Mouse (Mus musculus) liver, embryonic 11.5 days (tissue): ENCODE results near the gene Cela2a. TPM values are rescaled to one million over a fixed set of nuclear protein-coding genes. Genes with fewer than 3 reads are reported as not detected.

Experiments
- ATAC-seq: fragments of 200-750 bp; cut with Nextera tagmentation; replicated peaks from 2 replicates; pipeline ENCODE4 v1.8.0; 2017; ENCODE audit warnings: moderate number of reproducible peaks, mild to moderate bottlenecking, moderate TSS enrichment, moderate library complexity; ENCODE audit not compliant: low FRiP score
- DNase-seq: peaks from one replicate; pipeline ENCODE4 v3.0.0-alpha.2; 2017; ENCODE audit warnings: low spot score
- H3K27ac ChIP-seq: fragments of 300-500 bp; sonication (generic); 2 replicates; pipeline ENCODE4 v1.5.1; 2014; ENCODE audit warnings: mild to moderate bottlenecking, low read depth, low read length, control low read depth
- H3K27me3 ChIP-seq: fragments of 300-500 bp; sonication (generic); replicated peaks from 2 replicates; pipeline ENCODE4 v1.6.1; 2014; ENCODE audit warnings: low read length, mixed read lengths; ENCODE audit not compliant: control insufficient read depth, insufficient read depth
- H3K36me3 ChIP-seq: fragments of 300-500 bp; sonication (generic); 2 replicates; pipeline ENCODE4 v1.6.1; 2014; ENCODE audit warnings: mild to moderate bottlenecking, low read length, moderate library complexity, mixed read lengths; ENCODE audit not compliant: control insufficient read depth, insufficient read depth
- H3K4me1 ChIP-seq: fragments of 300-500 bp; sonication (generic); replicated peaks from 2 replicates; pipeline ENCODE4 v1.6.1; 2014; ENCODE audit warnings: low read length, mixed read lengths; ENCODE audit not compliant: control insufficient read depth, insufficient read depth
- H3K4me2 ChIP-seq: fragments of 300-500 bp; sonication (generic); 2 replicates; pipeline ENCODE4 v1.6.1; 2014; ENCODE audit warnings: mild to moderate bottlenecking, control low read depth, moderate library complexity
- H3K4me3 ChIP-seq: fragments of 300-500 bp; sonication (generic); 2 replicates; pipeline ENCODE4 v1.5.1; 2014; ENCODE audit warnings: low read depth, low read length, control low read depth
- H3K9ac ChIP-seq: fragments of 300-500 bp; sonication (generic); 2 replicates; pipeline ENCODE4 v1.6.1; 2014; ENCODE audit warnings: low read depth, low read length, control low read depth
- H3K9me3 ChIP-seq: fragments of 300-500 bp; sonication (generic); 2 replicates; pipeline ENCODE4 v1.6.1; 2016; ENCODE audit warnings: low read length, inconsistent platforms, mixed read lengths; ENCODE audit not compliant: control insufficient read depth
- WGBS: fragments of 180-500 bp; shearing (Covaris S2); extraction: QIAGEN DNeasy Blood & Tissue Kit; methylation state at CpG from one replicate; pipeline ENCODE4 v1.1.7; 2014; 5-methylcytosine and 5-hydroxymethylcytosine counted together
- polyA plus RNA-seq: library from polyadenylated mRNA; unstranded; fragments of >200 nt; fragmentation: Nextera tagmentation; extraction: Ambion mirVana; gene quantifications from 2 replicates; pipeline ENCODE4 v1.2.1, GENCODE M21; 2014

Cela2a gene
- polyA plus RNA-seq, 1 experiment from 2014 or later: not detected

- DNase-seq (no peak), ATAC-seq (no peak)
- H3K27ac ChIP-seq: no peak overlapping the region
- H3K36me3 ChIP-seq: peaks cover 35% of the 10 kb centered on the region
- H3K9me3 ChIP-seq: no peaks in the 10 kb centered on the region
- WGBS: 82% methylated on average over 5 of the region's 5 CpGs
- no peak overlapping the region for H3K9ac ChIP-seq
- no peak overlapping the region for H3K4me3 ChIP-seq
- H3K4me2 ChIP-seq: no peak overlapping the region
- H3K27me3 ChIP-seq: no peaks in the 10 kb centered on the region
- H3K4me1 ChIP-seq: peaks cover 5% of the 10 kb centered on the region; the same call in 1 of the 2 replicates
Observed at GRCm38 (mm10) chr4:141862867-141863266, 36.9 kb upstream of the Cela2a start.

GRCm38 (mm10) chr4:141861591-141862295 lies 35.8 kb upstream of the Cela2a start:
- H3K9ac ChIP-seq: no peak overlapping the region
- H3K36me3 ChIP-seq: peaks cover 35% of the 10 kb centered on the region
- H3K4me1 ChIP-seq: 0 out of 2 replicates have a peak, but pooled peaks cover 2% of the 10 kb centered on the region
- H3K9me3 ChIP-seq: no peaks in the 10 kb centered on the region
- ATAC-seq: no peak
- 78% methylated on average over 17 of the region's 17 CpGs for WGBS
- no peak overlapping the region for H3K4me3 ChIP-seq
- H3K4me2 ChIP-seq: no peak overlapping the region
- no peak for DNase-seq
- H3K27ac ChIP-seq: no peak overlapping the region
- no peaks in the 10 kb centered on the region for H3K27me3 ChIP-seq

- no peak for DNase-seq
Observed at GRCm38 (mm10) chr4:141860246-141860841, 34.4 kb upstream of the Cela2a start.

GRCm38 (mm10) chr4:141859351-141859750 lies 33.4 kb upstream of the Cela2a start:
- ATAC-seq: no peak
- 90% methylated on average over 14 of the region's 14 CpGs for WGBS
- no peak for DNase-seq
- Histone ChIP-seq H3K4me1 (no peaks in the 10 kb centered on the region), H3K4me2 (no peak overlapping the region), H3K4me3 (no peak overlapping the region), H3K27me3 (no peaks in the 10 kb centered on the region), H3K36me3 (peaks cover 29% of the 10 kb centered on the region), H3K27ac (no peak overlapping the region), H3K9ac (no peak overlapping the region), H3K9me3 (no peaks in the 10 kb centered on the region)

More at GRCm38 (mm10) chr4:141860246-141860841, 34.4 kb upstream of the Cela2a start:
- ATAC-seq: no peak
- Histone ChIP-seq H3K4me1 (no peaks in the 10 kb centered on the region), H3K9ac (no peak overlapping the region), H3K27me3 (no peaks in the 10 kb centered on the region), H3K4me2 (no peak overlapping the region), H3K9me3 (no peaks in the 10 kb centered on the region), H3K27ac (no peak overlapping the region), H3K36me3 (peaks cover 35% of the 10 kb centered on the region), H3K4me3 (no peak overlapping the region)
- WGBS: 79% methylated on average over 19 of the region's 19 CpGs

GRCm38 (mm10) chr4:141858501-141858900 lies 32.5 kb upstream of the Cela2a start:
- H3K27ac ChIP-seq: no peak overlapping the region
- H3K4me2 ChIP-seq: no peak overlapping the region
- ATAC-seq (no peak), DNase-seq (no peak)
- peaks cover 26% of the 10 kb centered on the region for H3K36me3 ChIP-seq
- no peak overlapping the region for H3K9ac ChIP-seq
- H3K27me3 ChIP-seq: no peaks in the 10 kb centered on the region
- no peaks in the 10 kb centered on the region for H3K9me3 ChIP-seq
- 92% methylated on average over 20 of the region's 20 CpGs for WGBS
- H3K4me1 ChIP-seq: no peaks in the 10 kb centered on the region
- no peak overlapping the region for H3K4me3 ChIP-seq

GRCm38 (mm10) chr4:141857422-141857930 lies 31.5 kb upstream of the Cela2a start:
- no peak overlapping the region for H3K27ac ChIP-seq

GRCm38 (mm10) chr4:141853437-141853836 lies 27.5 kb upstream of the Cela2a start:
- Histone ChIP-seq H3K9ac (no peak overlapping the region), H3K9me3 (no peaks in the 10 kb centered on the region), H3K4me3 (no peak overlapping the region), H3K4me2 (no peak overlapping the region), H3K27ac (no peak overlapping the region), H3K27me3 (no peaks in the 10 kb centered on the region), H3K36me3 (no peaks in the 10 kb centered on the region), H3K4me1 (no peaks in the 10 kb centered on the region)
- ATAC-seq (no peak), DNase-seq (no peak)
- WGBS: 77% methylated on average over 9 of the region's 9 CpGs

More at GRCm38 (mm10) chr4:141857422-141857930, 31.5 kb upstream of the Cela2a start:
- DNase-seq: peak; percentile 84
- no peak overlapping the region for H3K4me2 ChIP-seq
- no peaks in the 10 kb centered on the region for H3K9me3 ChIP-seq
- ATAC-seq: peak; percentile 48
- H3K4me1 ChIP-seq: no peaks in the 10 kb centered on the region
- no peaks in the 10 kb centered on the region for H3K27me3 ChIP-seq
- H3K4me3 ChIP-seq: no peak overlapping the region
- H3K36me3 ChIP-seq: peaks cover 21% of the 10 kb centered on the region
- H3K9ac ChIP-seq: no peak overlapping the region
- WGBS: 18% methylated on average over 10 of the region's 10 CpGs

- WGBS: 77% methylated on average over 6 of the region's 6 CpGs
- H3K9me3 ChIP-seq: no peaks in the 10 kb centered on the region
- H3K9ac ChIP-seq: no peak within 1 kb of the TSS
- H3K27me3 ChIP-seq: no peaks in the 10 kb centered on the region
- ATAC-seq (no peak), DNase-seq (no peak)
- no peak within 1 kb of the TSS for H3K4me2 ChIP-seq
- no peak within 1 kb of the TSS for H3K4me3 ChIP-seq
- H3K27ac ChIP-seq: no peak within 1 kb of the TSS
- H3K36me3 ChIP-seq: no peaks in the 10 kb centered on the region
- no peaks in the 10 kb centered on the region for H3K4me1 ChIP-seq
Observed at GRCm38 (mm10) chr4:141845999-141846398, 20.0 kb upstream of the Cela2a start, which contains the start of gene Ctrc. Gene Ctrc, minus strand, starts transcription at chr4:141846359.
